Mouse (Mus musculus): Measurements from ENCODE around the gene Frat2.

The Frat2 gene

GRCm38 (mm10) chr19:41846366-41847090 is 1.4 kb downstream of the Frat2 start:
- no peak for DNase-seq (ENCODE audit: low read depth, low spot score)

GRCm38 (mm10) chr19:41844345-41844744 is 3.6 kb downstream of the Frat2 start:
- no peak for DNase-seq (ENCODE audit: low read depth, low spot score)

- no peak for DNase-seq (ENCODE audit: low read depth, low spot score)
Observed at GRCm38 (mm10) chr19:41842706-41843105, 5.2 kb downstream of the Frat2 start.

GRCm38 (mm10) chr19:41842196-41842595 is 5.7 kb downstream of the Frat2 start:
- no peak for DNase-seq (ENCODE audit: low read depth, low spot score)

- no peak for DNase-seq (ENCODE audit: low read depth, low spot score)
Observed at GRCm38 (mm10) chr19:41841105-41841750, 6.7 kb downstream of the Frat2 start.

- DNase-seq (ENCODE audit: low read depth, low spot score) = no peak
Observed at GRCm38 (mm10) chr19:41839685-41840084, 8.2 kb downstream of the Frat2 start.

- no peak for DNase-seq (ENCODE audit: low read depth, low spot score)
Observed at GRCm38 (mm10) chr19:41838808-41839207, 9.1 kb downstream of the Frat2 start.

GRCm38 (mm10) chr19:41837917-41838261 is 10.0 kb downstream of the Frat2 start:
- DNase-seq (ENCODE audit: low read depth, low spot score) = no peak

GRCm38 (mm10) chr19:41837194-41837916 is 10.6 kb downstream of the Frat2 start:
- DNase-seq (ENCODE audit: low read depth, low spot score) = no peak

- no peak for DNase-seq (ENCODE audit: low read depth, low spot score)
Observed at GRCm38 (mm10) chr19:41836719-41837118, 11.2 kb downstream of the Frat2 start.

- peak; percentile 58 for DNase-seq (ENCODE audit: low read depth, low spot score)
Observed at GRCm38 (mm10) chr19:41835816-41836215, 12.1 kb downstream of the Frat2 start.

- DNase-seq (ENCODE audit: low read depth, low spot score) = no peak
Observed at GRCm38 (mm10) chr19:41835407-41835806, 12.5 kb downstream of the Frat2 start.

GRCm38 (mm10) chr19:41832501-41833201 is 15.3 kb downstream of the Frat2 start:
- DNase-seq (ENCODE audit: low read depth, low spot score) = no peak

GRCm38 (mm10) chr19:41831718-41832391 is 16.1 kb downstream of the Frat2 start:
- no peak for DNase-seq (ENCODE audit: low read depth, low spot score)

- no peak for DNase-seq (ENCODE audit: low read depth, low spot score)
Observed at GRCm38 (mm10) chr19:41831101-41831570, 16.8 kb downstream of the Frat2 start.

GRCm38 (mm10) chr19:41830106-41831031 is 17.6 kb downstream of the Frat2 start:
- DNase-seq (ENCODE audit: low read depth, low spot score) = no peak

- DNase-seq (ENCODE audit: low read depth, low spot score) = peak; percentile 95
Observed at GRCm38 (mm10) chr19:41829381-41830105, 18.4 kb downstream of the Frat2 start, which contains the start of gene Frat1. Frat1 (plus strand) TSS chr19:41829970.

GRCm38 (mm10) chr19:41828941-41829340 is 19.0 kb downstream of the Frat2 start:
- no peak for DNase-seq (ENCODE audit: low read depth, low spot score)

GRCm38 (mm10) chr19:41826529-41826928 is 21.4 kb downstream of the Frat2 start:
- no peak for DNase-seq (ENCODE audit: low read depth, low spot score)
